Mouse (Mus musculus) limb, embryonic 11.5 days (tissue): ENCODE data around the gene Asphd2. TPM values are rescaled to one million over a fixed set of nuclear protein-coding genes. Genes with fewer than 3 reads are reported as not detected.

ENCODE experiments used
- ATAC-seq: fragments of 200-750 bp; cut with Nextera tagmentation; 2 replicates; pipeline ENCODE4 v1.8.0; 2017; ENCODE audit warnings: low read depth; ENCODE audit not compliant: insufficient number of reproducible peaks, low FRiP score, low TSS enrichment
- DNase-seq: peaks from one replicate; pipeline ENCODE4 v3.0.0-alpha.2; 2015; ENCODE audit warnings: low spot score
- H3K27ac ChIP-seq: fragments of 300-500 bp; sonication (generic); replicated peaks from 2 replicates; pipeline ENCODE4 v1.5.1; 2014; ENCODE audit warnings: low read depth, mild to moderate bottlenecking, low read length
- H3K27me3 ChIP-seq: fragments of 300-500 bp; sonication (generic); 2 replicates; pipeline ENCODE4 v1.6.1; 2014; ENCODE audit warnings: mild to moderate bottlenecking, low read length, mixed read lengths; ENCODE audit not compliant: control insufficient read depth, insufficient read depth
- H3K36me3 ChIP-seq: fragments of 300-500 bp; sonication (generic); 2 replicates; pipeline ENCODE4 v1.6.1; 2014; ENCODE audit warnings: mild to moderate bottlenecking, low read length, moderate library complexity, mixed read lengths; ENCODE audit not compliant: control insufficient read depth, insufficient read depth
- H3K4me1 ChIP-seq: fragments of 300-500 bp; sonication (generic); 2 replicates; pipeline ENCODE4 v1.6.1; 2014; ENCODE audit warnings: low read length, mixed read lengths; ENCODE audit not compliant: control insufficient read depth, insufficient read depth
- H3K4me2 ChIP-seq: fragments of 300-500 bp; sonication (generic); 2 replicates; pipeline ENCODE4 v1.6.1; 2014; ENCODE audit warnings: low read depth, mild to moderate bottlenecking, moderate library complexity; ENCODE audit not compliant: severe bottlenecking
- H3K4me3 ChIP-seq: fragments of 300-500 bp; sonication (generic); 2 replicates; pipeline ENCODE4 v1.5.1; 2014; ENCODE audit warnings: low read depth, low read length
- H3K9ac ChIP-seq: fragments of 300-500 bp; sonication (generic); 2 replicates; pipeline ENCODE4 v1.6.1; 2014; ENCODE audit warnings: mild to moderate bottlenecking, low read length
- H3K9me3 ChIP-seq: fragments of 300-500 bp; sonication (generic); 2 replicates; pipeline ENCODE4 v1.6.1; 2016; ENCODE audit warnings: low read length; ENCODE audit not compliant: control insufficient read depth
- WGBS: fragments of 180-500 bp; shearing (Covaris S2); extraction: QIAGEN DNeasy Blood & Tissue Kit; methylation state at CpG from one replicate; pipeline ENCODE4 v1.1.7; 2014; 5-methylcytosine and 5-hydroxymethylcytosine counted together
- polyA plus RNA-seq: library from polyadenylated mRNA; unstranded; fragments of >200 nt; fragmentation: Nextera tagmentation; extraction: Ambion mirVana; gene quantifications from 2 replicates; pipeline ENCODE4 v1.2.1, GENCODE M21; 2014

Asphd2 gene
- polyA plus RNA-seq, 1 experiment from 2014 or later = 27.1 TPM

GRCm38 (mm10) chr5:112385973-112386372 lies 8.7 kb downstream of the Asphd2 start:
- Histone ChIP-seq H3K36me3 (no peaks in the 10 kb centered on the region), H3K4me2 (no peak overlapping the region), H3K27me3 (no peaks in the 10 kb centered on the region), H3K9ac (no peak overlapping the region), H3K4me3 (no peak overlapping the region), H3K4me1 (no peaks in the 10 kb centered on the region), H3K9me3 (no peaks in the 10 kb centered on the region), H3K27ac (no peak overlapping the region)
- ATAC-seq (peak; percentile 19; the same call in 1 of the 2 replicates), DNase-seq (no peak)
- 80% methylated on average over 2 of the region's 2 CpGs for WGBS

GRCm38 (mm10) chr5:112384805-112385472 lies 9.7 kb downstream of the Asphd2 start:
- H3K9me3 ChIP-seq = no peaks in the 10 kb centered on the region
- no peak overlapping the region for H3K27ac ChIP-seq
- H3K4me3 ChIP-seq = no peak overlapping the region
- ATAC-seq (no peak), DNase-seq (no peak)
- no peaks in the 10 kb centered on the region for H3K36me3 ChIP-seq
- H3K4me2 ChIP-seq = no peak overlapping the region
- H3K27me3 ChIP-seq = no peaks in the 10 kb centered on the region
- WGBS = 94% methylated on average over 13 of the region's 13 CpGs
- no peaks in the 10 kb centered on the region for H3K4me1 ChIP-seq
- H3K9ac ChIP-seq = no peak overlapping the region

GRCm38 (mm10) chr5:112382641-112383330 lies 11.9 kb downstream of the Asphd2 start:
- H3K27me3 ChIP-seq = no peaks in the 10 kb centered on the region
- no peak overlapping the region for H3K9ac ChIP-seq
- no peak for DNase-seq
- H3K27ac ChIP-seq = no peak overlapping the region
- H3K36me3 ChIP-seq = peaks cover 3% of the 10 kb centered on the region; the same call in 1 of the 2 replicates
- no peak for ATAC-seq
- H3K4me3 ChIP-seq = no peak overlapping the region
- WGBS = 58% methylated on average over 17 of the region's 17 CpGs
- H3K9me3 ChIP-seq = no peaks in the 10 kb centered on the region
- no peaks in the 10 kb centered on the region for H3K4me1 ChIP-seq
- H3K4me2 ChIP-seq = no peak overlapping the region

- Histone ChIP-seq H3K36me3 (peaks cover 3% of the 10 kb centered on the region; the same call in 1 of the 2 replicates), H3K27ac (no peak overlapping the region)
- no peak for ATAC-seq
Observed at GRCm38 (mm10) chr5:112382042-112382441, 12.6 kb downstream of the Asphd2 start.

GRCm38 (mm10) chr5:112381154-112381553 lies 13.5 kb downstream of the Asphd2 start:
- Histone ChIP-seq H3K9ac (no peak overlapping the region), H3K4me2 (no peak overlapping the region), H3K27ac (no peak overlapping the region), H3K4me1 (no peaks in the 10 kb centered on the region), H3K9me3 (no peaks in the 10 kb centered on the region), H3K36me3 (peaks cover 3% of the 10 kb centered on the region; the same call in 1 of the 2 replicates), H3K27me3 (no peaks in the 10 kb centered on the region), H3K4me3 (no peak overlapping the region)
- ATAC-seq = no peak
- DNase-seq = no peak
- WGBS = 87% methylated on average over 11 of the region's 11 CpGs

More at GRCm38 (mm10) chr5:112382042-112382441, 12.6 kb downstream of the Asphd2 start:
- Histone ChIP-seq H3K4me1 (no peaks in the 10 kb centered on the region), H3K4me2 (no peak overlapping the region), H3K4me3 (no peak overlapping the region), H3K27me3 (no peaks in the 10 kb centered on the region), H3K9ac (no peak overlapping the region), H3K9me3 (no peaks in the 10 kb centered on the region)
- 87% methylated on average over 9 of the region's 9 CpGs for whole genome bisulfite sequencing
- no peak for DNase-seq

- Histone ChIP-seq H3K9me3 (no peaks in the 10 kb centered on the region), H3K27me3 (no peaks in the 10 kb centered on the region), H3K36me3 (peaks cover 8% of the 10 kb centered on the region; the same call in 1 of the 2 replicates), H3K4me2 (no peak overlapping the region), H3K4me3 (no peak overlapping the region), H3K9ac (no peak overlapping the region), H3K27ac (no peak overlapping the region), H3K4me1 (no peaks in the 10 kb centered on the region)
- no peak for ATAC-seq
- 81% methylated on average over 6 of the region's 6 CpGs for WGBS
- DNase-seq = no peak
Observed at GRCm38 (mm10) chr5:112378716-112379115, 15.9 kb downstream of the Asphd2 start.

GRCm38 (mm10) chr5:112377380-112377779 lies 17.3 kb downstream of the Asphd2 start:
- H3K4me3 ChIP-seq = no peak overlapping the region
- no peak for DNase-seq
- H3K36me3 ChIP-seq = peaks cover 11% of the 10 kb centered on the region; the same call in 1 of the 2 replicates

GRCm38 (mm10) chr5:112376111-112376510 lies 18.6 kb downstream of the Asphd2 start:
- 84% methylated on average over 4 of the region's 4 CpGs for WGBS

More at GRCm38 (mm10) chr5:112377380-112377779, 17.3 kb downstream of the Asphd2 start:
- Histone ChIP-seq H3K9me3 (no peaks in the 10 kb centered on the region), H3K4me2 (no peak overlapping the region), H3K9ac (no peak overlapping the region), H3K27me3 (no peaks in the 10 kb centered on the region), H3K4me1 (no peaks in the 10 kb centered on the region), H3K27ac (no peak overlapping the region)
- 75% methylated on average over 1 of the region's 1 CpGs for WGBS
- ATAC-seq = no peak

More at GRCm38 (mm10) chr5:112376111-112376510, 18.6 kb downstream of the Asphd2 start:
- no peak overlapping the region for H3K4me3 ChIP-seq
- H3K27me3 ChIP-seq = no peaks in the 10 kb centered on the region
- no peak overlapping the region for H3K9ac ChIP-seq
- no peak overlapping the region for H3K27ac ChIP-seq
- H3K36me3 ChIP-seq = peaks cover 15% of the 10 kb centered on the region; the same call in 1 of the 2 replicates
- H3K4me2 ChIP-seq = no peak overlapping the region
- DNase-seq (no peak), ATAC-seq (no peak)
- no peaks in the 10 kb centered on the region for H3K9me3 ChIP-seq
- no peaks in the 10 kb centered on the region for H3K4me1 ChIP-seq
